Mouse (Mus musculus) T-helper 1 cell (primary cell): ENCODE results near the gene Prrxl1.

ENCODE experiments used
- in situ Hi-C: fragments of 300-600 bp; cut with MboI, MseI; formaldehyde crosslinking; loops from one replicate; pipeline ENCODE4 v1.15.1; 2025; ENCODE audit warnings: high pct_unique_total_duplicates

Gene Prrxl1

DNA sequence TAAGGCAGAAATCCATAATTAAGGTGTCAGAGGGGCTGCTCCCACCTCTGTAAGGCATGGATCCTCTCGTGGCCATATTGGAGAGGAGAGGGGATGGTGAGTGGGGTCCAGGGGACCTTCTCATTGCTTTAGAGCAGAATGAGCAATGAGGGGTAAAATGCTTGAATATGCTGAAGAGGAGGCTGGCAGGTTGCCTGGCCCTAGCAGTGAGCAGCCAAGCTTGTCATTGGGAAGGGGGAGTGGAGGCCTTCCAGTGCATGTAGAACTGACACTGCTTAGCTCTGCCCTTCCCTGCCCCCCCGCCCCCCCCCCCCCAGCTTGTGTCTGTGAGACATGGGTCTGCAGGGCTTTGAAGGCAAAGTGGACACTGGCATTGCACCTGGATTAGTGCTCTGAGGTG lies 28.1 kb downstream of the Prrxl1 start:
- in situ Hi-C loops = no loop called here

DNA sequence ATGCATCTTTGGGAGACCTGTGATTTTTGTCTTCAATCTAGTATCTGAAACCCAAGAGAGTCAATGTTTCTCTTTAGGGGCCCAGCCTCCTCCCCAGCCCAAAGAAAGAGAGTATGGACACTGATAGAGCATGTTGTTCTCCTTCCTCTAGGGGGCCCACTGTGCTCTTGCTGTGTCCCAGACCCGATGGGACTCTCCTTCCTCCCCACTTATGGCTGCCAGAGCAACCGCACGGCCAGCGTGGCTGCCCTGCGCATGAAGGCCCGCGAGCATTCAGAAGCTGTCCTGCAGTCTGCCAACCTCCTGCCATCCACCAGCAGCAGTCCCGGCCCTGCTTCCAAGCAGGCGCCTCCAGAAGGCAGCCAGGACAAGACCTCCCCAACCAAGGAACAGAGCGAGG lies 29.4 kb downstream of the Prrxl1 start:
- in situ Hi-C loops = no loop called here

DNA sequence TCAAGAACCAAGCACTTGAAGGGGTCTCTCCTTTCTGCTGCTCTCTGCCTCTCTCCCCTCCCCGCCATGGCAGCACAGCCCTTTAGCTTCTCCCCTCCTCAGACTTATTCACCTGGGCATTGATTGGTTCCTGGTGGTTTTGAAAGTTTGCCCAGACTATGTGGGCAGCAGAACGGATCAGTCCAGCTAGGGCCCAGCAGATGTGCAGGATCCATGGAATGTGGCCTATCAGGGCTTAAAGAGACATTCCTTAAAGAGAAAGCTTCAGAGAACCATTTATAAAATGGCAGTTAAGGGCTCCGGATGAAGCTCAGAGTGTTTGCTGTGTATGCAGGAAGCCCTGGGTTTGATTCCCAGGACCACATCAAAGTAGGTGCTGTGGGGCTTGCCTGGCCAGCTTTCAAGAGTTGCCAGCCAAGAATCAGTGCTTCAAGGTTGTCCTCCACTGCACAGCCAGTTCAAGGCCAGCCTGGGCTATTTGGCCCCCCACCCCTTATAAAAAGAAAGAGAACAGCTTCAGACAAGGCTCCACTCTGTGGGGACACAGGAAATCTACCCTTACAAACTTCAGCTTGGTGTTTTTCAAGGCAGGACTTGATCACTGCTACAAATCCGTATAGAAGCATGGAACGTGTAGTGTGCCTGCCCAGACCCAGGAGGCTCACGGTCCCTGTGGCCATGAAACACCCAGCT lies 33.8 kb downstream of the Prrxl1 start:
- in situ Hi-C loops = no loop called here

DNA sequence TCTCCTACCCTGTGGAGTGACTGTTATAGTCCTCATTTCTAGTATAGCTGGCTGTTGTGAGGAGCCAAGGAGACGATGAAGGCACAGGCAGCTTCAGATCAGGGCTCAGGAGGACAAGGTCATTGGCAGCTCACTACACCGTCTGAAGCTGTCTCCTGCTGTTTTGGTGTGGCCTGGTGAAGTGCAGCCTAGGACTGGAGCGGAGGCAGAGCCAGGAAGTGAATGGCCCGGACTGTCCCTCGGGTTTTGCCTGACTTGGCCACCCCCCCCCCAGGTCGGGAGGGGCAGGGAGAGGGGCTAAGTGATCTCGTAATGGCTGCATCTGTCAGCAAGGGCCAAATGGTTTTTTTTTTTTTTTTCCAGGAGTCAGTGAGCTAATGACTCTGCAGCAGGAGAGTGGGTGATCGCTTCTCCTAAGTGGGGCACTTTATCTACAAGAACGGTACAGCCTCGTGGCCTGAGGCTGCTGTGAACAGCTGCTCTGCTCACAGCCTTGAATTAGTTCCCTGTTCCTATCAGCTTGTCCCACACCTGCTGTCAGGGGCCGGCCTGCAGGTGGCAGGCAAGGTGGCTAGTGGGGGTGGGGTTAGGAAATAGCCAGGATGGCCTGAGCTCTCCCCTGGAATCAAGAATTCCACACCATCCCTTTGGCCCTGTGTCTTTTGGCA lies 34.9 kb downstream of the Prrxl1 start:
- in situ Hi-C loops = no loop called here

DNA sequence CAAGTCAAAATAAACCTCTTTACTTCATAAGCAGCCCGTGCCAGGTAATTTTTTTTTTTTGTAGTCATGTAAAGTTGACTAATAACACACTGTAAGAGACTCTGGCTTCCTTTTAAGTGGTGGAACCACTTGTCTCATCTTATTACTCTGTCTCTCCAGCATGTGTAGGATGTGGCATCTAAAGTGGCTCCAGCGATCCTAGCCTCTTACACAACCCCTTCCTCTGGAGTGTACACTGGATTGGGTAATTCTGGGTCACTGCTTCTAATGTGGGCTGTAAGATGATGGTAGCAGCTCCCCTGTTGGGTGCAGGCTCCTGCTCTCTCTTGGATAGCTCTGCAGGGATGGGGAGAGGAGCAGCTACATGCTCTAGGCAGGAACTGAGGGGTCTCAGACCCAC lies 39.3 kb downstream of the Prrxl1 start:
- in situ Hi-C loops = no loop called here

DNA sequence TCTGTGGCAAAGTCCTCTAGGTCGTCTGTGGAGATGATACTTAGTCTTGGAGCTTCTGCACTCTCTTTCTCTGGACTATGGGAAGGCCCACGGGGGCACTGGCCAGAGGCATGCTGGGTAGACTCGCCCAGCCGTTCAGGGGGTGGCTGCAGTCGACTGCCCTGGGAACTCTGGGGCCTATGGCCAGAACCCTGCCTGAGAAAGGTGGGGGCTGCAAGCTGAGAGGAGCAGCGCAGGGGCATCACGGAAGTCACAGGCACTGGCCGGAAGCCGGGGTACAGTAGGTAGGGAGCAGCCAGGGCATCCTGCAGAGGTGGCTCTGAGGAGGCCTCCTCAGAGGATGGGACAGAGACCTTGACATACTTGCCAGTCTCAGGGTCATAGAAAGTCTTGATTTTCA lies 60.6 kb downstream of the Prrxl1 start:
- in situ Hi-C loops = no loop called here

DNA sequence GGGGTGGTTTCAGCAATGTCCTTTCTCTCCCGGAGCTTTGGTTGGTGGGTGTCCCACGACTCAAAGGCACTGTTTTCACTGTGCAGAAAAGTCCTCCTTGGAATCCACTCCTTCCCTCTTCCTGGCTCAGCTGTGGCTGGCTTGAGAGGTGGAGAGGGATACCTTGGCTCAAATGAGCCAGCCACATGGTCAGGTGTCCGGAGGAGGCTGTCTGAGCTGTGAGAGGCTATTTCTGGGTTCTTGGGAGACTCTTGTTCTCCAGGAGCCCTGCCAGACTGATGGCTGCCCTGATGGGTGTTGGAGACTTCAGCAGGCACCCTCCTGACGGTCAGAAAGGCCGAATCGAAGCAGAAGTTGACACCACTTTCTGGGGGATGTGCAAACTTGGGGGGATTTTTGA lies 63.9 kb downstream of the Prrxl1 start:
- in situ Hi-C loops = no loop called here

DNA sequence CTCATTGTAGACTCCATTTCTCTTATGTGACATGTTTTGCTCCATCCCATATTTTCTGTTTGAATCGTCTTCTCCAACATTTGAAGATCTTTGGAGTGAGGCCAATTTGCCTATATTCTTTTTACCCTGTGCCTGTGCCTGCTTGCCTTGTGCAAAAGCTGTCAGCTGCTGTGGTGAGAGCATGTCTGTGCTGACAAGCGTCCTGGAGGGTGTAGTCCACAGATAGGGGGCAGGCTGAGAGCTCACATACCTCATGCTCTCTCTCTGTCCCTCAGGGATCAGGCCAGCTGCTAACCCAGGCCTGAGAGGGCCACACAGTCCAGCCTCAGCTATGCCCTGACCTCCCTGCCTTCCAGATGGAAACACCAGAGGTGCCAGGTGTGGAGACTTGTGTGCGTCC lies 74.0 kb downstream of the Prrxl1 start:
- in situ Hi-C loops = no loop called here

DNA sequence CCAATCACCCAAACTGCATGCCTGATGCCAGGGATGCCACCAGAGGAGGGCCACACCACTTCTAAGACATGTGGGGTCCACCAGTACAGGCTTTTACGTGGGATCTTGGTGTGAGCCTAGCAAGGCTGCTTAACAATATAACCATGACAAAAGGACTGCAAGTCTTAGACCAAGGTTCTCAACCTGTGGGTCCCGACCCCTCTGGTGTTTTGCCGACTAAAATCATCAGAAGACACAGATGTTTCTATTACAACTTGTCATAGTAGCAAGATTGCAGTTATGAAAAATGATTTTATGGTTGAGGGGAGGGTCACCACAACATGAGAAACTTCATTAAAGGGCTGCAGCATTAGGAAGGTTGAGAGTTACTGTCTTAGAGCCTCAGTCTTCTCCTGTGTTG lies 79.4 kb downstream of the Prrxl1 start:
- in situ Hi-C loops = no loop called here

DNA sequence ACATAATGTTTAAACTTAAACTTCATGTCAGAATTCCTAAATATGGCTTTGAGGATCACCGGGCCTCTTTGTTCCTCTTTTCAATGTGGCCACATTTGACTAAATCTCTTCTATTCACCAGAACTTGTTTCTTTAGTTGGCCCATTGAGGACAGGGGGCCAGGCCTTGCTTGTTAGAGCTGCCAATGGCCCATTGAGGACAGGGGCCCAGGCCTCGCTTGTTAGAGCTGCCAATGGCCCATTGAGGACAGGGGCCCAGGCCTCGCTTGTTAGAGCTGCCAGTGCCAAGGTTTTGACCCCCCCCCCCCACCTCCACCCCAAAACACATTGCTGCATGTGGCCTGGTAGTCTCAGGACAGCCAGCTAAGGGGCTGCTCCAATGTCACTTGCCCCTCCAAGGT lies 82.4 kb downstream of the Prrxl1 start:
- in situ Hi-C loops = no loop called here

DNA sequence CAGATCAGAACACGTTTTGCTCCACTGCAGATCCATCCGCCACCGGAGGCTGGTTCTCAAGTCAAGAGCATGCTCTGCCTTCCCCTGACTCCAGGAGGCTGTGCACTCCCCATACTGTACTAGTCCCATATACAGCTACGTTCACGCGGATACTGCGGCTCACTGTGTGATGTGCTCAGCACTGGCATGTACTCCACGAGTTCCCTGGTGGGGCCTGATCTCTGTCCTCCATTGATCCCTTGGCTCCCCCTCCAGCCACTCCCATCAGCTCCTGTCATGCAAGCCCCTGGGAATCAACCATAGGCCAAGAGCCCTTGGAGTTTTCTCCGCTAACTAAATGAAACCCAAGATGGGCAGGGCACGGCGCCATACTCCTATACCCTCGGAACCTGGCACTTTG lies 83.3 kb downstream of the Prrxl1 start:
- in situ Hi-C loops = no loop called here

DNA sequence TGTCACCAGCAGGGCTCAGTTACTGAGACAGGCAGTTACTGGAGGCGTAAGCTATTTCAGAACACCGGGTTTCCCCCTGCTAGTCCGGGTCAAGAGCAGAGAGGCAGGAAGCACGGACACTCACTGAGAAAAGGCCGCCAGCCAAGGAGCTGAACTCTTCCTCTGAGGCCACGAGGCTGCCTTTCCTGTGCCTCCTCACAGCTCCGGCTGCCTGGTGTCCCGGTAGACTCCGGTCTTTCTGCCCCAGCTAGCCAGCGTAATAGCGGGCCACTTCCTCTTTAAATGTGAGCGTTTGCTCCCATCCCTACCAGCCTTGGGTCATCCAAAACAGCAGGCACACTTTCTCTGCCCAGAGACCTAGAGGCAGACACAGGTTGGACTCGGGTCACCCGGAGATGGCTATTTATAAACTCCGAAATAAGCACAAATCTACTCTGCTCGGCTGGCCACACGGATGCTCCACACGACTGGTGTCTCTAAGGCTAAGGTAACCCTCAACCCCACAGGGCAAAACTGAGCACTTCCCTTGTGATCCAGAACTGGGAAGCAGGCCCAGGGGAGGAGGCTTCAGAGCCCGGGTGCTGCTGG lies 84.1 kb downstream of the Prrxl1 start:
- in situ Hi-C loops = no loop called here

DNA sequence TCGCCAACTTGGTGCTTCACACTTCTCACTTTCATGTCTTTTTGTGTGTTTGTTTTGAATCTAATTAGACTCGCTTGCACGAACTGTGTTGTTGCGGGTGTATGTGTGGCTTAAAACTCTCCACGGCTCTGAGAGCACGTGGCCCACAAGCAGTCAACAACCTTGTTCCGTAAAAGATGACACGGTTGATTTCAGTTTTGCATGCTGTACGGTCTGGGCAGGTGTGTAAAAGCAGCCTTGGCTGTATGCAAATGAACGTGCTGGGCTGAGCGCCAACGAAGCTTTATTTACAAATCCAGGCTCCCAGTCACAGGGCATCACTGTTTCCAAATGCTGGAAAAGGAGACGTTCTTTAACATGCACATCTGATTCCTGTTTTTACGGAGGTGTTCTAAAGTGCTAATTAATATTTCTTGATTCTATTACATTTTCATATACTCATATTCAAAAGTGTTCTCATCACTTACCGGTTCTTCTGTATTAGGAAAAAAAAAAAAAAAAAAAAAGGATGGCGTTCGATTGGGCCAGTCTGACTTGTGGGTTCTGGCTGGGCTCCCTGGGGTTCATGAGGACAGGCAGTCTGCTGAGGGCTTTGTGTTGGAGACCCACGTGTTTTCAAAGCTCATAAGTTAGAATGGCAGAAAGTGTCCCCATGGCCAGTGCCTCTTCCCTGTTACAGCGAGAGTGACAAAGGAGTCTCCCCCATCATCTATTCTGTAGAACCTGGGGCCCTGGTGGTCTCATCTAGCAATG lies 85.0 kb downstream of the Prrxl1 start:
- in situ Hi-C loops = no loop called here

DNA sequence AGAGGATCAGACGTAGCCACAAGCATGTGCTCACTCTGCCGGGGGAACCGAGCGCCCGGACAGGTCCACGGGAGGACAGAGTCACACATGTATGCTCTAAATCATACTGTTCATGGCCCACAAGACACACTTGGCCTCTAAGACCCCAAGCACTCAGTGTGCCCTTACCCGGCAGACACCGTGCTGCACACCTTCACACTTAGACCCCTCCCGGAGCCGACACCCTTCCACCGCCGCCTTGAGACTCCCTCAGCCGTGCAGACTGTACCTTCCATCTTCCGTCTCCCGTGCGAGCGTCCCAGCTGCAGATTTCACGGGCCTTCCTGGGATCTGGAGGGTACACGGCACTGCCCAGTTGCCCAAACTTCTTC lies 85.5 kb downstream of the Prrxl1 start:
- in situ Hi-C loops = no loop called here

DNA sequence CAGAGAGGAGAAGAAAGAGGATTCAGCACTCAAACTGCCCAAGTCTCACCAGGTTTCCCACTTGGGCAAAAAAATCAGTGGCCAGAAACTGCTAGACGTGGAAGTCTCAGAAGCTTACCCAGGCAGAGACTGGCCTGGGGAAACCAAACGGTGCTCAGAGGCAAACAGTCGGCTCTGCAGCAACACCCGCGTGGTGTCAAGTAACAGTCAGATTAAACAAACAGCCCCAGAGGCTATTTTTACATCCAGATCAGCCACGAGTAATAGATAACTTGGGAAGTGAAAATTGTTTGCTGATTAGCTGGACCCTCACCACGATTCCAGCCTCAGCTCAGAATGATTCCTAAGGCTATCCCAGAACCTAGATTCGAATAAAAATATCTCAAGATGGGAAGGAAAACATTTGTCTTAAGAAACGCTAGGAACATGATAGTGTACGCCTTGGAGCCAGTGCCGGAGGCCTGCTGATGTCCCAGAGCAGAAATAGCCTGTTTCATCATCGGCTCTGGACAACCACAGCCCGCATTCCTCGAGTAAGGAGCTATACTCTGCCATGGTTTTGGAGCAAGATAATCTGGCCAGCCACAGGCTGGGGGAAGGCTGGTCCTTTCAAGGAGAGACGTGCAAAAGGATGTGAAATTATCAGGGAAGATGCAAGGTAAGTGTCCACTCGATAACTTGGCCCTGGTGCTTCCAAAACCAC lies 86.1 kb downstream of the Prrxl1 start, which contains the start of gene 3425401B19Rik:
TSS of gene 3425401B19Rik (minus strand) at position 170 of the 703 bp plus-strand sequence.
- in situ Hi-C loops = no loop called here

DNA sequence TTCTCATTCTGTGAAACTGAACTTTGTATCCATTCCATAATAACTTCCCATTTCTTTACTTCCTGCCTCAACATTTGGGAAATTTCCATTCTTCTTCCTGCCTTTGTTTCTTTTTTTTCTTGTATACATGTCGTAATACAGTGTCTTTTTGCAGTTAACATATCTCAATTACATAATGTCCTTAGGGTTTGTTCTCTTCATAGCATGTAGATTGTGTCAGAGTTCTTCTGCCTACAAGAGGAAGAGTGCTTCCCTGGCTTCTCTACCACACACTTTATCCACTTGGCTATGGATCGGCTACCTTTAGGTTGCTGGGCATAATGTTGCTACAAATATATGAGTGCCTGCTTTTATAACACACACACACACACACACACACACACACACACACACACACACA lies 96.7 kb downstream of the Prrxl1 start:
- in situ Hi-C loops = no loop called here

DNA sequence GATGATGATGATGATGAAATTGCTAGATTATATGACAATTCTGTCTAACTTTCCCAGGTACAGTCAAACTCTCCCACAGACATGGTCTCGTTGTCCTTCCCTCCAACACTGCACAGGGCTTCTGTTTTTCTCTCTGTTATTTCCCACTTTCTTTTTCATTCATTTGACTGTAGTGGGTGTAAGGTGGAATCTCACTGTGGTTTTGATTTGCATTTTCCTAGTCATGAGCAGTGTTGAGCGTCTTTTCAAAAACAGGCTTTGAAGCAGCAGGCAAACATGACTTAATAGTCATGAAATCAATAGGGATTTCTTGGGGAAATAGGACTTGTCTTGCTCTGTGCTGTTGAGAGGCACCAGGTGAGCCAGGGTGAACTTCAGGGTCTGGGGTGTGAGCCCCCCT lies 97.1 kb downstream of the Prrxl1 start:
- in situ Hi-C loops = no loop called here

DNA sequence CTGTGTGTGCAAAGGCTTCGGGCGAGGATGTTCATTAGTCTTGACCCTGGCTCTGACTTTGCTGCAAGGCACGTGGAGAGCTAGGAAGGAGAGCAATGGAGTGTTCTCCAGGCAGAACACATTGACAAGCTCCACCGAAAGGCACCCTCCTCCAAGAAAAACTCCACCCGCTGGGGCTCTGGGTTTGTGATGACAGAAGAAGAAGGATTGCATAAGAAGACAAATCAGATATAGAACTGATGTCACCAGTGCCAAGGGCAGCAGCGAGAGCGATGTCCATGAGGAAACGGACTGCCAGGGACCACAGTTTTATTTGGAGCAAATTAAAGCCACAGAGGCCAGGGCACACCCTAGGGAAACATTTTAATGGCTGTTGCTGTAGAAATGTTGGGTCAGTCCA lies 98.6 kb downstream of the Prrxl1 start:
- in situ Hi-C loops = no loop called here

DNA sequence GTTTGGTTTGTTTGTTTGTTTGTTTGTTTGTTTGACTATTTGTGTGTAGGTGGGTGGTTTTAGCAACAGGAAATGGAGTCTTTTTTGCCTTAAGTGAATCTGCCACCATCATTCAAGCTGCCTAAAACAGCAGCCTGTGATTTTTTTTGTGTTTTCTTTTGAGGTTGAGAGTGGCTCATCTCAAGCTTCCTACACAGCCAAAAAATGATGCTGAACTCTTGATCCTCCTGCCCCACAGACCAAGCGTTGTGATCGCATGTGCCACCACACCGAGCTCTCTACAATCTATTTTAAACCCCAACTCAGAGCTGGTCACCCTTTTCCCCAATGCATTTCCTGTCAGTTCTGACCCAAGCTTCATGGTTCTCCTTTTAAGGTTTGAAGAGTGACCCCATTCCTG lies 99.3 kb downstream of the Prrxl1 start:
- in situ Hi-C loops = no loop called here
